Mouse (Mus musculus): Measurements from ENCODE around the gene Gng2. TPM values are rescaled to one million over a fixed set of nuclear protein-coding genes. Genes with fewer than 3 reads are reported as not detected.

Gene Gng2
- 1.0 and 1.2 TPM in 2 replicates for polyA plus RNA-seq (2012; rRNA removed)

DNA sequence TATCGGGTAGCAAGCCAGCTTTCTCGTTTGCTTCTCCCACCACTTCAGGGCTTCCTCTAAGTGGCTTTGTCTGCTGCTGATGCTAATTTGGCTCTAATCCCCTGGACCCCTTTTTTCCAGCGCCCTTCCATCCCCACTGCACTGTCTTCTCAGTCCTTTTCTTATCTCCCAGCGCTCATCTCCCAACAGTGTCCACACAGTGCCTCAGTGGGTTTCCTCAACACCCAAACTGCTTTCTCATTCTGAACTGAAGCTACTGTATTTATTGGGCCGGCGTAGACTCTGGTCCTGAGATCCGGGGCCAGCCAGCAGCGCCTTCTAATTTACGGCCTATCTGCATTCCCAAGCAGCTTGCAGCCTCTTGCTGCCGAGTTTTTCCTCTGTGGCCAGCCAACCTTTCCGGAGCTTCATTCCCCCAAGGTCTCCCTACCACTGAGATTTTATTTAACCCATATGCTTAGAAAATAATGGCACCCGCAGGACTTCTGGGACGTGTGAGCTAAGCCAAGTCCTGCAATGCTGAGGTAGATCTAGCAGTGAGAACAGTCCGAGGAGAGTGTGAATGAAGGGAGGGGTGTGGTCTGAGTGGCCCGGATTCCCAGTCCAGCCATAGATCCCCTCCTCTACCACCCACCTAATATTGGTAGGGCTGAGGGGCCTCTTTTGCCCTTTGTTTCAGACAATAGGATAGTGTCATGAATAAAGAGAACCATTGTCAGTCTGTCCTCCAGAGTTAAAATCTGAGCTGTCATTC, at the start of gene Gng2:
Gene Gng2, minus strand, starts transcription at position 357 of the 754 bp plus-strand sequence.

DNA sequence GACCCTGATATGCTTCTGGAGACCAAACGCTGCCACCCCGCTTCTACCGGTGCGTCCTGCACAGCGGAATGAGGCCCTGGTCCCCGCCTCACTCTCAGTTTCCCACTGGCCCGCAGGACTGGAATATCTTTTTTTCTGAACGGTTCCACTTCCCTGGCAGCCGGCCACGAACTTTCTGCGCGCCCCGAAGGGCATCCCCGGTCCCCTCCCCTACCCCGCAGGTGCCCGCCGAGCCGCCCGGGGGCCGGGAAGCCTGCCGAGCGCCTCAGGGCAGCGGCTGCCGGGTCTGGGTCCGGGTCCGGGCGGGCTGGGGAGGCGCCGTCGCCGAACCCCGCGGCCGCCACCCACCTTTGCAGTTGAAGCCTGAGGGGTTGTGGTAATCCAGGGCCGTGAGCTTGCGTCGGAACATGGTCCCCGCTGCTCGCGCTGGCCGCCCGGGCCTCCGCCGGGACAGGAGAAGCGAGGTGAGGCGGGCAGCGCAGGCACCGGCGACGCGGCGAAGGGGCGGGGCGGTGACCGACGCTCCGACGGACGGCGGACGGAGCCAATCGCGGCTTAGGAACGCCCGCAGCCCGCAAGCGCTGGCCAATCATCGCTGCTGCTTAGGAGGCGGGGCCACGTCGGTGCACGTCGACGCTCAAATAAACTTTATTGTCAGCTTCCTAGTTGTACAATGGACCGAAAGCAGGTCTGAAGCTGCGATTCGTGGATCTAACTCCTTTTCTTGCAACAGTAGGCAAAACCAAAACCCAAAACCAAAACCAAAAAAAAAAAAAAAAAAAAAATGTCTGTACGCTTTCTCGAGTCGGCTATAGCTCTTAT, 153.9 kb downstream of the Gng2 start, which contains the start of gene Rtraf:
Gene Rtraf, minus strand, starts transcription at position 504 of the 822 bp plus-strand sequence.

Other genes starting within 250 kb of the Gng2 start
- gene Nid2, start 226.4 kb downstream of the Gng2 start, polyA plus RNA-seq (2012; rRNA removed): 2.5 and 4.1 TPM in 2 replicates
- gene Rtraf, start 153.8 kb downstream of the Gng2 start, polyA plus RNA-seq (2012; rRNA removed): 4.3 and 4.4 TPM in 2 replicates
- 3.7 and 5.8 TPM in 2 replicates for gene Saysd1, start 160.9 kb upstream of the Gng2 start, polyA plus RNA-seq (2012; rRNA removed)
- 5.2 and 5.4 TPM in 2 replicates for gene Kcnk5, start 204.2 kb upstream of the Gng2 start, polyA plus RNA-seq (2012; rRNA removed)

Data from stomach, adult 2 months (tissue).